Mouse (Mus musculus): ENCODE data around the gene Abcc3.

DNA sequence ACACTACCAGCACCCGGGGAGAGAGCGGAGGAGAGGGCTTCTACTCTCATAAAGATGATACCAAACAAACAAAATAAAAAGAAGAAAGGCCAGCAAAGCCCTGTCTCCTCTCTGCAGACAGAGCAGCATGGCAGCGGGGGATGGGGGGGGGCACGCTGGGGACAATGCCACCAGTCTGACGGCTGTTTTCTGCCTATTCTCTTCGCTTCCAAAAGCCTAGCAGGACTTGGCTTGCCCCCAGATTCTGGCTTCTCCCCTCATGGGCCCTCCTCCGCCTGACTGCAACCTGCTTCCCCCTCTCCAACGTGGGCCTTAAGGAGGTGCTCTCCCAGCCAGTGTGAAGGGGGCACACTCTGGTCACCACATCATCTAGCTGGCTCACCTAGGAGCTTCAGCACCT, 20.7 kb upstream of the Abcc3 start:
- no peak for TF ChIP-seq CTCF (IDR thresholded peaks at IDR 0.05; ENCODE audit: low read depth, low read length)
- no peak for TF ChIP-seq POLR2A (IDR thresholded peaks at IDR 0.05; ENCODE audit: borderline replicate concordance, low read depth, low read length)
